Mouse (Mus musculus): ENCODE measurements around the gene Rasgrp2. TPM values are rescaled to one million over a fixed set of nuclear protein-coding genes. Genes with fewer than 3 reads are reported as not detected.

The Rasgrp2 gene
- polyA plus RNA-seq, 1 experiment from 2014 or later = 38.5 TPM

DNA sequence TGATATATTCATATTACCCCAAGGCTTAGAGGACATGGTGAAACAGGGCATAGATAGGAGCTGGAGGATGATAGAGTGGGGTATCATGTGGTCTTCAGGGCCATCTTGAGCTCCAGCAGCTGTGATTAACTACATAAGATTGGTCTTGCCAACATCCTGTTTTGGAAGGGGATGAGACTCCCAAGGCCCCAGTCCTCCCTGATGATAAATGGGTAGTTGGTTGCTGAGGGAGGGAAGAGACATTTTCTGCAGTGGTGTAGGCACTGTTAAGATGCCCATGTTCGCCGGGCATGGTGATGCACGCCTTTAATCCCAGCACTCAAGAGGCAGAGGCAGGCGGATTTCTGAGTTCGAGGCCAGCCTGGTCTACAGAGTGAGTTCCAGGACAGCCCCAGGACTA lies 17.9 kb upstream of the Rasgrp2 start:
- Histone ChIP-seq H3K27me3 (replicated peaks; ENCODE audit: control insufficient read depth, insufficient read depth, low read length) (no peaks in the 10 kb centered on the region), H3K4me2 (replicated peaks; ENCODE audit: low read depth) (no peak overlapping the region), H3K36me3 (ENCODE audit: control insufficient read depth, insufficient read depth) (peaks cover 32% of the 10 kb centered on the region), H3K27ac (ENCODE audit: low read depth, low read length) (no peak overlapping the region), H3K9ac (ENCODE audit: low read depth, low read length) (no peak overlapping the region), H3K4me3 (ENCODE audit: low read depth, low read length) (no peak overlapping the region), H3K9me3 (ENCODE audit: control insufficient read depth) (no peaks in the 10 kb centered on the region), H3K4me1 (replicated peaks; ENCODE audit: control insufficient read depth, insufficient read depth, low read length) (no peaks in the 10 kb centered on the region; the same call in 1 of the 2 replicates)
- ATAC-seq = no peak
- WGBS = 95% methylated on average over 5 of the region's 5 CpGs
- no peak for TF ChIP-seq CTCF (IDR thresholded peaks at IDR 0.05; ENCODE audit: low read depth)

DNA sequence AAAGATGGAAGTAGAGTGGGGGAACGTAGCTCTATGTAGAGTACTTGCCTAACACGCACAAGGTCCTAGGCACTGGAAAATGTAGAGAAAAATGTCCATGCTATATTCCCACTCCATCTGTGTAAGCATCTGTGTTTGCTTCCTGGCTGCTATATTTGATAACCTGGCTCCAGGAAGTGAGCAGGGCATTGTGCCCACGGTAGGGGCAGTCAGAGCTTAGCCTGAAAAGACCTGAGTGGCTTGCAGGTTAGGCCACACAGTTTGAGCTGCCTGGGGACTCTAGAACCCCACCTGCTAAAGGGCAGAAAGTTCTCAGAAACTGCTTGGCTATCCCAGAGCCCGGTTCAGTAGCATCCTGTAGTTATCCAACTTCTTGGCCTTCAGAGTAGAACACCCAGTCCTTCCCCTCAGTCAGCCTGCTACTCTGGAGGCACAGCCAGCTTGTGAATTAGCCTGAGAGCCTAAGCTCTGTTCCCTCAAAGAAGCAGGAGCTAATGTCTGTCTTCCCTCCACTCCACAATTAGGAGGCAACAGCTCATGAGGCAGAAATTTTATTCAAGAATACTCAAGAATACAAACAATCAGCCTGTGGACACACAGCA lies 16.7 kb upstream of the Rasgrp2 start:
- H3K36me3 ChIP-seq (ENCODE audit: control insufficient read depth, insufficient read depth) = peaks cover 20% of the 10 kb centered on the region
- no peaks in the 10 kb centered on the region for H3K27me3 ChIP-seq (replicated peaks; ENCODE audit: control insufficient read depth, insufficient read depth, low read length)
- TF ChIP-seq CTCF (IDR thresholded peaks at IDR 0.05; ENCODE audit: low read depth) = no peak
- H3K4me1 ChIP-seq (replicated peaks; ENCODE audit: control insufficient read depth, insufficient read depth, low read length) = no peaks in the 10 kb centered on the region; the same call in 1 of the 2 replicates
- no peaks in the 10 kb centered on the region for H3K9me3 ChIP-seq (ENCODE audit: control insufficient read depth)
- H3K27ac ChIP-seq (ENCODE audit: low read depth, low read length) = no peak overlapping the region
- no peak overlapping the region for H3K4me3 ChIP-seq (ENCODE audit: low read depth, low read length)
- no peak overlapping the region for H3K4me2 ChIP-seq (replicated peaks; ENCODE audit: low read depth)
- no peak for ATAC-seq
- WGBS = 69% methylated on average over 4 of the region's 4 CpGs
- H3K9ac ChIP-seq (ENCODE audit: low read depth, low read length) = no peak overlapping the region

DNA sequence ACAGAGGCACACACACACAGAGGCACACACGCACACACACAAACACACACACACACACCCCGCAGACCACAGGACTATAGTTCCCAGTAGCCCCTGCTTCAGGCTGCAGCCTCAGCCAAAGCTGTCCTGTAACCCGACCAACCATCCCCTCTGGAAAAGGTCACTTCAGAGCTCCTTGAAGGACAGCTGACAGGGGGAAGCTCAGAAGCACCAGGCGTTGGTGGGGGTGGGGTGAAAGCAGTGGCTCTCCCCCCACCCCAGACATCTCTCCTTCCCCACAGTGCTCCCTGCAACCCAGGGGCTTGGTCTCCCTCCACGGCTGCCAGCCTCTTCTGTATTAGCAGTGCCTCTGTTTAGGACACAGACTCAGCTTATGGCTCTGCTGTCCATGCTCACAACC lies 15.7 kb upstream of the Rasgrp2 start:
- no peak overlapping the region for H3K4me2 ChIP-seq (replicated peaks; ENCODE audit: low read depth)
- 51% methylated on average over 5 of the region's 5 CpGs for WGBS
- no peak overlapping the region for H3K27ac ChIP-seq (ENCODE audit: low read depth, low read length)
- no peaks in the 10 kb centered on the region; the same call in 1 of the 2 replicates for H3K4me1 ChIP-seq (replicated peaks; ENCODE audit: control insufficient read depth, insufficient read depth, low read length)
- peaks cover 11% of the 10 kb centered on the region for H3K36me3 ChIP-seq (ENCODE audit: control insufficient read depth, insufficient read depth)
- no peak overlapping the region for H3K9ac ChIP-seq (ENCODE audit: low read depth, low read length)
- no peaks in the 10 kb centered on the region for H3K27me3 ChIP-seq (replicated peaks; ENCODE audit: control insufficient read depth, insufficient read depth, low read length)
- TF ChIP-seq CTCF (IDR thresholded peaks at IDR 0.05; ENCODE audit: low read depth) = no peak
- no peak overlapping the region for H3K4me3 ChIP-seq (ENCODE audit: low read depth, low read length)
- ATAC-seq = no peak
- H3K9me3 ChIP-seq (ENCODE audit: control insufficient read depth) = no peaks in the 10 kb centered on the region

DNA sequence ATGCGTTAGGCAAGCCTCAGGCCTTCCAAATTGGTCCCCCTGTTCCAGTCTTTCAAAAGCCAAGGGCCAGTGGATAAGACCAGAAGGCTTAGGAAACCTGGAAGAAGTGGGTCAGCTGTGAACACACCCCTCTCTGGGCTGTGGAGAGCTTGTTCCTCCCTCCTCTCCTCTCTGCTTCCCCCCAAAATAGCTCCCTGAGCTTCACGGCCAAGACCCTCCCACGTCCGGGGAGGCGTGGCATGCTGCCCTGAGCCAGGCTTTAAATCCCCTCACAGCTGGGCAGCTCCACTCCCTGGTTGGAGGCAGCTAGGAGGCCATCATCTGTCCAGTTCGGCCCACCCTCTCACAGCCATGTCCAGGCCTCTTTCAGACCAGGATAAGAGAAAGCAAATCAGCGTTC lies 15.0 kb upstream of the Rasgrp2 start, which contains the start of gene Pygm:
Gene Pygm, plus strand, starts transcription at position 272 of the 400 bp plus-strand sequence.
- no peak for TF ChIP-seq CTCF (IDR thresholded peaks at IDR 0.05; ENCODE audit: low read depth)
- Histone ChIP-seq H3K36me3 (ENCODE audit: control insufficient read depth, insufficient read depth) (peaks cover 4% of the 10 kb centered on the region), H3K4me2 (replicated peaks; ENCODE audit: low read depth) (peak within 1 kb of the TSS; percentile 35), H3K4me3 (ENCODE audit: low read depth, low read length) (no peak within 1 kb of the TSS), H3K9me3 (ENCODE audit: control insufficient read depth) (no peaks in the 10 kb centered on the region), H3K27me3 (replicated peaks; ENCODE audit: control insufficient read depth, insufficient read depth, low read length) (no peaks in the 10 kb centered on the region), H3K4me1 (replicated peaks; ENCODE audit: control insufficient read depth, insufficient read depth, low read length) (no peaks in the 10 kb centered on the region; the same call in 1 of the 2 replicates), H3K27ac (ENCODE audit: low read depth, low read length) (no peak within 1 kb of the TSS), H3K9ac (ENCODE audit: low read depth, low read length) (no peak within 1 kb of the TSS)
- no peak for ATAC-seq
- 36% methylated on average over 7 of the region's 7 CpGs for WGBS

DNA sequence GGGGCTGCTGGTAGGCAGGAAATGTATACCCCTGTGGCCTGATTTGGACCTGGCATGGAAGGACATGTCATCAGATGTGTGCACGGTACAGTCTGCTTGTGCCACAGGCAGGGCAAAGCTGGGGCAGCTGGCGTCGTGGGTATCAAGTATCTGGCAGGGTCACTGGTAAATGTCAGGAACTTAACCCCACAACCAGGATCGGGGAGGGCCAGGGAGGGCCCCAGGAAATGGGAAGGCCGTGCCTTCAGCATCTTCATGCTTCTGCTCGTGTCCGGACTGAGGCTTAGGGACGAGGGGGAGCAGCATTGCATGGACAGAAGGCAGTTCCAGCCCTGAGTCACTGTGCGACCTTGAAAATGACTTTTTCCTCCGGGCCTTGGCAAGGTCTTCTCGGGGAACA lies 14.2 kb upstream of the Rasgrp2 start:
- Histone ChIP-seq H3K36me3 (ENCODE audit: control insufficient read depth, insufficient read depth) (no peaks in the 10 kb centered on the region), H3K9ac (ENCODE audit: low read depth, low read length) (no peak overlapping the region), H3K4me2 (replicated peaks; ENCODE audit: low read depth) (peak overlapping the region; percentile 35; the same call in 1 of the 2 replicates), H3K27ac (ENCODE audit: low read depth, low read length) (no peak overlapping the region), H3K4me1 (replicated peaks; ENCODE audit: control insufficient read depth, insufficient read depth, low read length) (no peaks in the 10 kb centered on the region; the same call in none of the 2 replicates), H3K9me3 (ENCODE audit: control insufficient read depth) (no peaks in the 10 kb centered on the region), H3K4me3 (ENCODE audit: low read depth, low read length) (no peak overlapping the region), H3K27me3 (replicated peaks; ENCODE audit: control insufficient read depth, insufficient read depth, low read length) (no peaks in the 10 kb centered on the region)
- ATAC-seq = no peak
- no peak for TF ChIP-seq CTCF (IDR thresholded peaks at IDR 0.05; ENCODE audit: low read depth)
- 65% methylated on average over 11 of the region's 11 CpGs for WGBS

DNA sequence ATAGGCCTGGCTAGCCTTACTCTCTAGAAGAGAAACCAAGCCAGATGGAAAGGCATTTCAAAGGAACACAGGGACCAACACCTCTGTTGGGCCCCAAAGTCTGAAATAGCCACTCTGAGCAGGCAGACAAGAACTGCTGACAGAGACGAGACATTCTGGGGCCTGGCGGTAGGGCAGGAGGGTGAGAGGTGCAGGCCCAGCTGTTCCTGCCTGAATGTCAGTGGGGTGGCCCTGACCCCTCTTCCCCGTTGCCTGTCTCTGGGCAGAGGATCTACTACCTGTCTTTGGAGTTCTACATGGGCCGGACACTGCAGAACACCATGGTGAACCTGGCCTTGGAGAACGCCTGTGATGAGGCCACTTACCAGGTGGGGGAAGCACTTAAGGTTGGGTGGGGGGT lies 13.7 kb upstream of the Rasgrp2 start:
- no peaks in the 10 kb centered on the region for H3K27me3 ChIP-seq (replicated peaks; ENCODE audit: control insufficient read depth, insufficient read depth, low read length)
- no peaks in the 10 kb centered on the region for H3K36me3 ChIP-seq (ENCODE audit: control insufficient read depth, insufficient read depth)
- no peak overlapping the region for H3K27ac ChIP-seq (ENCODE audit: low read depth, low read length)
- TF ChIP-seq CTCF (IDR thresholded peaks at IDR 0.05; ENCODE audit: low read depth) = no peak
- H3K9ac ChIP-seq (ENCODE audit: low read depth, low read length) = no peak overlapping the region
- peak overlapping the region; percentile 9; the same call in 1 of the 2 replicates for H3K4me2 ChIP-seq (replicated peaks; ENCODE audit: low read depth)
- 63% methylated on average over 5 of the region's 5 CpGs for WGBS
- H3K4me3 ChIP-seq (ENCODE audit: low read depth, low read length) = no peak overlapping the region
- no peak for ATAC-seq
- no peaks in the 10 kb centered on the region for H3K9me3 ChIP-seq (ENCODE audit: control insufficient read depth)
- no peaks in the 10 kb centered on the region; the same call in none of the 2 replicates for H3K4me1 ChIP-seq (replicated peaks; ENCODE audit: control insufficient read depth, insufficient read depth, low read length)
